Mouse (Mus musculus): Measurements from ENCODE around the gene Hibch. TPM values are rescaled to one million over a fixed set of nuclear protein-coding genes. Genes with fewer than 3 reads are reported as not detected.
A peak's percentile ranks its signal among the peaks of the same experiment; 100 is the strongest.

Hibch gene
- 14.8 and 16.7 TPM in 2 replicates for polyA plus RNA-seq (2015; fragmentation: Nextera tagmentation; extraction: Ambion mirVana)

DNA sequence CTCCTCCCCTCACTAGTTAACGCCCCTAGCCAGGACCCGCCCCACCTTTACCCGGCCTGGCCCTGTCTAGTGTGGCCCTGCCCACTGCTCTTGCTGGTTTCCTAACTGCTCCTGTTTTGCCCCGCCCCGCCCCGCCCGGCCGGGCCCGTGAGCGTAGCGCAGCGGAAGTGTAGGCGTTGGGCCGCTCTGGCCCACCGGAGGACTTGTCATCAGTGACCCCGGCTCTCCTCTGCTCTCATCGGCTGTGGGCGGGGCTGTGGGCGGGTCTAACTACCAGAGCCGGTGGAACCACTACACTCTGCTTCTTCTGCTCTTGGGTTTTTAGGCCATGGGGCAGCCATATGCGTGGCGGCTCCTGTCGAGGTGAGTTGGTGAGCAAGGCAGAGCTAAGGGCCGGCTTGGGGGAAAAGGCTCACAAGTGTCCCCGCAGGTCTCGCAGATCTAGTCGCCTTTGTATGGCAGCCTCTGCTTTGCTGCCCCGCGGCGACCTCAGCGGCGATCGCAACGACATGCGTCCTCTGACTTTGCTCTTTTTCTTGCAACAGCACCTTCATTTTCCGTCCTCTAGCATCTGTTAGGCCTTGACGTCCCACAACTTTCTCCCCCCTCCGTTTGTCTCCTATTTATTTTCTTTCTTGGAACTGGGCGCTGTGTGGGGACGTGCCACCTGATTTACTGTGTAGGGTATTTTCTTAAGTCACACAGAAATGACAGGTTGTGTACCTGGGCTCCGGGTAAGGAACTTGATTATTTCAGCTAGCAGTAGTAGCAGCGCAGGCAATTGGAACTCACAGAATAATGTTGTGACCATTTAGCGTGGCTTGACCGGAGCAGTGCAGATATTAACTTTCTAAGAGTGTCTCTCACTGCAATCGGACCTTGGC lies at the start of gene Hibch:
Hibch (plus strand) TSS at position 148 of the 884 bp plus-strand sequence.
- Histone ChIP-seq H3K4me1 (ENCODE audit: control insufficient read depth, low read depth, low read length) (peaks cover 12% of the 10 kb centered on the region), H3K4me2 (ENCODE audit: low read depth, low read length) (peak within 1 kb of the TSS; percentile 85), H3K9ac (ENCODE audit: low read depth, low read length) (peak within 1 kb of the TSS; percentile 84), H3K4me3 (ENCODE audit: low read depth, low read length) (peak within 1 kb of the TSS; percentile 75), H3K9me3 (replicated peaks; ENCODE audit: control insufficient read depth, low read length) (no peaks in the 10 kb centered on the region), H3K27me3 (ENCODE audit: control insufficient read depth, insufficient read depth, low read depth, low read length) (no peaks in the 10 kb centered on the region), H3K27ac (ENCODE audit: low read length) (peak within 1 kb of the TSS; percentile 78), H3K36me3 (ENCODE audit: control insufficient read depth, insufficient read depth) (no peaks in the 10 kb centered on the region)
- WGBS (ENCODE audit: insufficient replicate concordance): under 1% methylated on average over 45 of the region's 45 CpGs
- peak; percentile 100 for ATAC-seq (ENCODE audit: low read depth)

DNA sequence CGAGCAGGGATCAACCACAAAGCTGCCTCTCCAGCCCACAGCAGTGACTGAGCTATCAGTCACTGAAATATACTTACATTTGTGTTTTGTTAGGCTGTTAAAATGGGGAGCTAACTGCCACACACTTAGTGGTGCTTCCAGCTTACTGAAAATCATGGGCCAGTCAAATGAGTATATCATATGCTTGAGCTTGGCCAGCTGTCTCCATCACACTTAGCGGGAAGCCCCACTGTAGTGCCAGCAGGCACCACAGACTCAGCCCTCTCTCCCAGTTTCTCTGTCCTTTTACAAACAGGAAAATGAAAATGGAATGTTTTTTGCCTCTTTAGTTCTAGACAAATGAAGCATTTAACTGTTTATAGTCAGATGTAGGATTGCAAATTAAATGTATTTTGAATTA lies 48.8 kb upstream of the Hibch start:
- Histone ChIP-seq H3K27ac (ENCODE audit: low read length) (no peak overlapping the region), H3K36me3 (ENCODE audit: control insufficient read depth, insufficient read depth) (no peaks in the 10 kb centered on the region), H3K9ac (ENCODE audit: low read depth, low read length) (no peak overlapping the region), H3K4me2 (ENCODE audit: low read depth, low read length) (no peak overlapping the region), H3K27me3 (ENCODE audit: control insufficient read depth, insufficient read depth, low read depth, low read length) (no peaks in the 10 kb centered on the region), H3K9me3 (replicated peaks; ENCODE audit: control insufficient read depth, low read length) (no peaks in the 10 kb centered on the region), H3K4me1 (ENCODE audit: control insufficient read depth, low read depth, low read length) (peaks cover 17% of the 10 kb centered on the region), H3K4me3 (ENCODE audit: low read depth, low read length) (no peak overlapping the region)
- ATAC-seq (ENCODE audit: low read depth): no peak
- WGBS (ENCODE audit: insufficient replicate concordance): 74% methylated on average over 2 of the region's 2 CpGs

DNA sequence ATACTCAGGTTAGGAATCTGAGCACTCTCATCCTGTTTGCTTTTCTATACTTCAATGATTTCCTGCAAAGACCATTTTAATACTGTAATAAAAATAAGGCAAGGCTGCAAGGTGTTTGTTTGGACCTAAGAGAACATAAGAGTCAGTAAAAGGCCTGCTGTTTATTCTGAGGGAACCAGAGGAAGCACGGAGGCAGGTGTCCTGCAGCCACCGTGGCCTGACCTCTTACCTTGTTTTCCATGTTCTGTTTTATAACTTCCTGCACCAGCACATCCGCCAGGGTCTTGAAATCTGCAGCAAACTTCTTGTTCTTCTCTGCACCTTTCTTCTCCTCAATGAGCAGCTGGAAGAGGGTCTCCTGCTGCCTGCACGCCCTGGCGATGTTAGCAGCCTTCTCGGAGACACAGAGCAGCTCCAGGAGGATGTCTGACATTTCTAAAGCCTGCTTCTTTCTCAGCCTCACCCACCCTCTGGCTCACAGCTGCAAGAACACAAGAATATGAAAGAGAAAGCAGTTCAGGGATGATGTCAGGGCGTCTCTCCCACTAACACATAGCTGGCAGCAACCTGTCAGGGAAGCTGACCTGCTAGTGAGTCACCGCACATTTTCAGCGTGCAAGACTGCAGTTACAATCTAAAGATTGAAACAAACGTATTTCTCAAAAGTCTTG lies 45.5 kb upstream of the Hibch start:
- Histone ChIP-seq H3K9ac (ENCODE audit: low read depth, low read length) (no peak overlapping the region), H3K27me3 (ENCODE audit: control insufficient read depth, insufficient read depth, low read depth, low read length) (no peaks in the 10 kb centered on the region), H3K4me1 (ENCODE audit: control insufficient read depth, low read depth, low read length) (peaks cover 17% of the 10 kb centered on the region), H3K4me2 (ENCODE audit: low read depth, low read length) (peak overlapping the region; percentile 5), H3K4me3 (ENCODE audit: low read depth, low read length) (no peak overlapping the region), H3K9me3 (replicated peaks; ENCODE audit: control insufficient read depth, low read length) (no peaks in the 10 kb centered on the region), H3K36me3 (ENCODE audit: control insufficient read depth, insufficient read depth) (no peaks in the 10 kb centered on the region), H3K27ac (ENCODE audit: low read length) (peak overlapping the region; percentile 64)
- no peak for ATAC-seq (ENCODE audit: low read depth)
- WGBS (ENCODE audit: insufficient replicate concordance): 36% methylated on average over 10 of the region's 10 CpGs

DNA sequence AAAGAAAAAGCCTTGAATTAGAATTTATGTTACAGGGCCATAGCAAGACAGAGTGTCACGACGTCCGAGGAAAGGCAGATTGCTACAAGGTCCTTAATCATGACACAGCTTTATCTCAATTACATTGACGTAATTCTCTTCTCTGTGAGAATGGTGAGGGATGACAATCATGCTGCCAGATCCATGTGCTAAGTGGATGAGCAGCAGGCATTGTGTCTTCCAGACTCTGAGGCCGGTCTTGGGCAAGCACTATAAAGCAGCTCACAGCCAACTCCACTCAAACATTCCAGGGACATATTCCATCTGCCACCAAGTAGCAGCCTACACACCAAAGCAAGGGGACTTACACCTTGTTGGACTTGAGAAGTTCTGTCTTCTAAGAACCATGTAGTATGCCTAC lies 45.0 kb upstream of the Hibch start:
- H3K9me3 ChIP-seq (replicated peaks; ENCODE audit: control insufficient read depth, low read length): no peaks in the 10 kb centered on the region
- WGBS (ENCODE audit: insufficient replicate concordance): 34% methylated on average over 5 of the region's 5 CpGs
- no peaks in the 10 kb centered on the region for H3K27me3 ChIP-seq (ENCODE audit: control insufficient read depth, insufficient read depth, low read depth, low read length)
- peak overlapping the region; percentile 64 for H3K27ac ChIP-seq (ENCODE audit: low read length)
- H3K4me1 ChIP-seq (ENCODE audit: control insufficient read depth, low read depth, low read length): peaks cover 17% of the 10 kb centered on the region
- ATAC-seq (ENCODE audit: low read depth): no peak
- no peak overlapping the region for H3K4me2 ChIP-seq (ENCODE audit: low read depth, low read length)
- no peak overlapping the region for H3K9ac ChIP-seq (ENCODE audit: low read depth, low read length)
- no peaks in the 10 kb centered on the region for H3K36me3 ChIP-seq (ENCODE audit: control insufficient read depth, insufficient read depth)
- no peak overlapping the region for H3K4me3 ChIP-seq (ENCODE audit: low read depth, low read length)

DNA sequence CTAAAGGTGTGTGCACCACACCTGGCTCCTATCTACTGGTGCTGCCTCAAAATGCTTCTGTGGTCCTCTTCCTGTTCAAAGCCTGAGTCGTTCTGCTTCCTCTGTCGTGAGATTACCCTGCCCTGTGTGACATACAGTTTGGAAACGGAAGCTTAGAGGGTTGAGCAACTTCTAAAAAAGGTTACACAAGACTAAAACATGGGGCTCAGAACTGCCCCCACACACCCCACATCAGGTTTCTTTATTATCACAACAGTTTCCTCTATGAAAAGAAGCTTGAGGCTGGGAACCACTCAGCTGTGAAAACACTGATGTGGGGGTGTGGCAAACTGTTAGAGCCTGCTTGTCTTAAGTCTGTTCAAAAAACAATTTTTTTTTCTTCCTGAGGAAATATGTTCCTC lies 44.4 kb upstream of the Hibch start:
- H3K9ac ChIP-seq (ENCODE audit: low read depth, low read length): no peak overlapping the region
- WGBS (ENCODE audit: insufficient replicate concordance): 3% methylated on average over 3 of the region's 3 CpGs
- peaks cover 17% of the 10 kb centered on the region for H3K4me1 ChIP-seq (ENCODE audit: control insufficient read depth, low read depth, low read length)
- H3K36me3 ChIP-seq (ENCODE audit: control insufficient read depth, insufficient read depth): no peaks in the 10 kb centered on the region
- no peaks in the 10 kb centered on the region for H3K9me3 ChIP-seq (replicated peaks; ENCODE audit: control insufficient read depth, low read length)
- peak; percentile 78 for ATAC-seq (ENCODE audit: low read depth)
- peak overlapping the region; percentile 74 for H3K27ac ChIP-seq (ENCODE audit: low read length)
- H3K4me2 ChIP-seq (ENCODE audit: low read depth, low read length): peak overlapping the region; percentile 15
- no peak overlapping the region for H3K4me3 ChIP-seq (ENCODE audit: low read depth, low read length)
- H3K27me3 ChIP-seq (ENCODE audit: control insufficient read depth, insufficient read depth, low read depth, low read length): no peaks in the 10 kb centered on the region

- 29% methylated on average over 5 of the region's 5 CpGs for WGBS (ENCODE audit: insufficient replicate concordance)
- Histone ChIP-seq H3K4me1 (ENCODE audit: control insufficient read depth, low read depth, low read length) (peaks cover 17% of the 10 kb centered on the region), H3K27me3 (ENCODE audit: control insufficient read depth, insufficient read depth, low read depth, low read length) (no peaks in the 10 kb centered on the region), H3K9me3 (replicated peaks; ENCODE audit: control insufficient read depth, low read length) (no peaks in the 10 kb centered on the region), H3K9ac (ENCODE audit: low read depth, low read length) (no peak overlapping the region), H3K4me2 (ENCODE audit: low read depth, low read length) (no peak overlapping the region), H3K4me3 (ENCODE audit: low read depth, low read length) (no peak overlapping the region), H3K36me3 (ENCODE audit: control insufficient read depth, insufficient read depth) (no peaks in the 10 kb centered on the region), H3K27ac (ENCODE audit: low read length) (peak overlapping the region; percentile 56)
- ATAC-seq (ENCODE audit: low read depth): no peak
Observed at GRCm38 (mm10) chr1:52801651-52802050, 43.1 kb upstream of the Hibch start.

- H3K4me1 ChIP-seq (ENCODE audit: control insufficient read depth, low read depth, low read length): peaks cover 17% of the 10 kb centered on the region
- H3K36me3 ChIP-seq (ENCODE audit: control insufficient read depth, insufficient read depth): no peaks in the 10 kb centered on the region
- no peak overlapping the region for H3K4me2 ChIP-seq (ENCODE audit: low read depth, low read length)
- no peaks in the 10 kb centered on the region for H3K27me3 ChIP-seq (ENCODE audit: control insufficient read depth, insufficient read depth, low read depth, low read length)
- no peaks in the 10 kb centered on the region for H3K9me3 ChIP-seq (replicated peaks; ENCODE audit: control insufficient read depth, low read length)
- ATAC-seq (ENCODE audit: low read depth): no peak
- no peak overlapping the region for H3K9ac ChIP-seq (ENCODE audit: low read depth, low read length)
- 60% methylated on average over 5 of the region's 5 CpGs for WGBS (ENCODE audit: insufficient replicate concordance)
- no peak overlapping the region for H3K4me3 ChIP-seq (ENCODE audit: low read depth, low read length)
- no peak overlapping the region for H3K27ac ChIP-seq (ENCODE audit: low read length)
Observed at GRCm38 (mm10) chr1:52802406-52802975, 42.2 kb upstream of the Hibch start.

GRCm38 (mm10) chr1:52805041-52805440 lies 39.7 kb upstream of the Hibch start:
- Histone ChIP-seq H3K36me3 (ENCODE audit: control insufficient read depth, insufficient read depth) (no peaks in the 10 kb centered on the region), H3K9ac (ENCODE audit: low read depth, low read length) (no peak overlapping the region), H3K9me3 (replicated peaks; ENCODE audit: control insufficient read depth, low read length) (no peaks in the 10 kb centered on the region), H3K27ac (ENCODE audit: low read length) (no peak overlapping the region), H3K27me3 (ENCODE audit: control insufficient read depth, insufficient read depth, low read depth, low read length) (no peaks in the 10 kb centered on the region), H3K4me2 (ENCODE audit: low read depth, low read length) (no peak overlapping the region), H3K4me3 (ENCODE audit: low read depth, low read length) (no peak overlapping the region), H3K4me1 (ENCODE audit: control insufficient read depth, low read depth, low read length) (peaks cover 3% of the 10 kb centered on the region)
- ATAC-seq (ENCODE audit: low read depth): peak; percentile 49; the same call in 1 of the 2 replicates
- WGBS (ENCODE audit: insufficient replicate concordance): 37% methylated on average over 1 of the region's 1 CpGs

DNA sequence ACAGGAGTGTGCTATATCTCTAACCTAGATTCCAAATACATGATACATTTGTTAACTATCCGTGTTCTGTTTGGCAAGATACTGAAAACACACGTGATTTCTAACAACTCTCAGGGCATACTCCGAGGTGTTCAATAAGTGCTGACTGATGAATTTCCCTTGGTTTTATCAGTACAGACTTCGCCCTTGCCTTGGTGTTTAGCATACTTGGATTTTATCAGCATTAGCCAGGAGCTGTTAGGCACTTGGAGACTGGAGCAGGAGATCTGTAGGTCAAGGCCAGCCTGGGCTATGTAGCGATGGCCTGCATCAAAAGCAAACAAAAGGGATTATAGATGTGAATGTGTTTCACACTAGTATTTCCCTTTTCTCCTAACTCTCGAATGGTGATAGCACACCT lies 36.3 kb upstream of the Hibch start:
- H3K4me1 ChIP-seq (ENCODE audit: control insufficient read depth, low read depth, low read length): no peaks in the 10 kb centered on the region
- H3K36me3 ChIP-seq (ENCODE audit: control insufficient read depth, insufficient read depth): no peaks in the 10 kb centered on the region
- H3K4me3 ChIP-seq (ENCODE audit: low read depth, low read length): no peak overlapping the region
- WGBS (ENCODE audit: insufficient replicate concordance): 46% methylated on average over 6 of the region's 6 CpGs
- no peak overlapping the region for H3K4me2 ChIP-seq (ENCODE audit: low read depth, low read length)
- no peak for ATAC-seq (ENCODE audit: low read depth)
- H3K27me3 ChIP-seq (ENCODE audit: control insufficient read depth, insufficient read depth, low read depth, low read length): no peaks in the 10 kb centered on the region
- no peak overlapping the region for H3K9ac ChIP-seq (ENCODE audit: low read depth, low read length)
- H3K9me3 ChIP-seq (replicated peaks; ENCODE audit: control insufficient read depth, low read length): no peaks in the 10 kb centered on the region
- no peak overlapping the region for H3K27ac ChIP-seq (ENCODE audit: low read length)

Measured in liver, embryonic 16.5 days (tissue).